Mouse (Mus musculus) thymus, postnatal 4 days (tissue): ENCODE measurements around the gene Zfp949.
"Not testable (repeated sequence)": the region's sequence is repeated elsewhere in the genome, so short reads cannot be mapped to it uniquely, and the experiment has no call there.

Source experiments
- DNase-seq: peaks from one replicate; pipeline ENCODE4 v3.0.0; 2021

Zfp949 gene

DNA sequence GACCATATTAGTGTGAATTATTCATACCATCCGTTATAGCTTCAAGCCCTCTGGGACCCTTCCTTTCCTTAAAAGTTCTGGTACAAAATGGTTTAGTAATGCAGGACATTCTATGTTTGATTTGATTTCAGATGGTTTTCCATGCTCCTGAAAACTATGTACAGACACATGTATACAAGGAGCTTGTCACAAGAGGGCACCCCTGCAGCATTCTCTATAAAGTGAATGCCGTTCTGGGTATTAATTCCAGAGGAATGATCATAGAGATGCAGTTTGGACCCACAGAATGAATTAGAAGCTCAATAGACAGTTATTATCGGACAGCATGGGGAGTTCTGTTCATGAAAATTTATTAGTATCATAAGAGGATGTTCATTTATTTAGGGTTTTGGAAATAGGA, 2.3 kb upstream of the Zfp949 start:
- DNase-seq = no peak

DNA sequence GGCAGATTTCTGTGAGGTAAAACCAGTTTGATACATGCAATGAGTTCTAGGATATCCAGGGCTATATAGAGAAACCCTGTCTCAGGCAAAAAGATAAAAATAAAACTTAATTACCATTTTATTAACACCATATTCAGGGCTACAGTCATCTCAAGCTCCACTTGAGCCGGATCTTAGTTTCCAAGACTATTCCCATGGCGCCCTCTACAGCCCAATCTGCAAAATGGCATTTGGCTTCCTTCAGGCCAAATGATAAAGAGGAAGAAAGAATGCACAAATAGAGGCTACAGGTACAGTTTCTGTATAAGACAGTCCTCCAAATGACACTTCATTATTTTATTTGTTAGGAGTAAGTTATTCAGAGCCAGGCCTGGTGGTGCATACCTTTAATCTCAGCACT, 1.7 kb upstream of the Zfp949 start:
- DNase-seq = peak; percentile 76

DNA sequence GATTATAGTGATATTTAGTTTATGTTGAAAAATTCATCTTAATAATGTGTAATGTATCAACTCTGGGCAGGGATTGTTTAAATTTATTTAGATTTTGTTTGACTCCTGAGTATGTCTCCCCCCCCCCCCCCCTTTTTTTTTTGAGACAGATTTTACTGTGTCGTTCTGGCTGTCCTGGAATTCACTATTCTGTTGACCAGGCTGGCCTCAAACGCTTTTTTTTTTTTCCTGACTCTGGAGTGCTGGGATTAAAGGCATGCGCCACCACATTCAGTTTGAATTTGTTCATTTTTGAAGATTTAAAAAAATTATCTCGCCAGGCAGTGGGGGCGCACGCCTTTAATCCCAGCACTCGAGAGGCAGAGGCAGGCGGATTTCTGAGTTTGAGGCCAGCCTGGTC, 1.2 kb upstream of the Zfp949 start:
- DNase-seq = no peak

DNA sequence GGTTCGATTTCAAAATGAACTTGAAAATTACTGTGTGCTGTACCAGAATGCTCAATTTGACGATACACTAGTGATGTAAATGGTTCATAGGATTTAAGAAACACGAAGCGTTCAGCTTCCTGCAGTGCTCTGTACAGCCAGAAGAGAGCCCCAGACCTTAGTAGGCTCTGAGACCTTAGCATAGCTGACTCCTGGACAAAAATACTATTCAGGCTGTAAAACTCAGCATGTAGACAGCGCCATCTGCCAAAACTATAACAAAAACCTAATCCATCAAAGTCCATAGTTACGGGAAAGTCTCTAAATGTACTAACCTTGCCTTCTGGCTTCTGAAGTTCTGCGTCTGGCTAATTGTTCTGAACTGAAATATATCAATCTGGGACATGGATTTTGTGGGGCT, 550 bp upstream of the Zfp949 start:
- DNase-seq = peak; percentile 49

DNA sequence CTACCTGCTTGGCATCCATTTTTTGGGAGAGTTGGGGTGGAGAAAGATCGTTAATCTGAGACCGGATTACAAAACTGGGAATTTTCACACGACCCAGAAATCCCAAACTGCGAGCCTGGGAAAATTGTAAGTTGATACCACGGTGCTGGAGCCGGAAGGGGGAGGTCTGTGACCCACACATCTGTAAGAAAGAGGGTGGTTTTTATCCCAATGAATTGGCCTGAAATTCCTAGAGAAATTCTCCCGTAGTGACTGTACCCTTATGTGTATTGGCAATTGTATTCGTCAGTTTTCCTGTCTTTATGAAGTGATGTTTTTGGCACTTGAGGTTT, 760 bp downstream of the Zfp949 start:
- no peak for DNase-seq

DNA sequence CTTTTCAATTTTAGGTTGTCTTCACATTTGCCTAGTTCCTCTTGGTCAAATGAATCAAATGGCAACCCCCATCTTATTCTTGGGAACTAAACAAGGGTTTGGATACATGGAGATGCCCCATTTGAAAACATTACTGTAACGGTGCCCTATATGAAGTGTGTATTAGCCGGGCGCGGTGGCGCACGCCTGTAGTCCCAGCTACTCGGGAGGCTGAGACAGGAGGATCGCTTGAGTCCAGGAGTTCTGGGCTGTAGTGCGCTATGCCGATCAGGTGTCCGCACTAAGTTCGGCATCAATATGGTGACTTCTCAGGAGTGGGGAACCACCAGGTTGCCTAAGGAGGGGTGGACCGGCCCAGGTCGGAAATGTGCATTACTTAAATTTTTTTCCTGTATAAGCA, 5.3 kb downstream of the Zfp949 start:
- no peak for DNase-seq

DNA sequence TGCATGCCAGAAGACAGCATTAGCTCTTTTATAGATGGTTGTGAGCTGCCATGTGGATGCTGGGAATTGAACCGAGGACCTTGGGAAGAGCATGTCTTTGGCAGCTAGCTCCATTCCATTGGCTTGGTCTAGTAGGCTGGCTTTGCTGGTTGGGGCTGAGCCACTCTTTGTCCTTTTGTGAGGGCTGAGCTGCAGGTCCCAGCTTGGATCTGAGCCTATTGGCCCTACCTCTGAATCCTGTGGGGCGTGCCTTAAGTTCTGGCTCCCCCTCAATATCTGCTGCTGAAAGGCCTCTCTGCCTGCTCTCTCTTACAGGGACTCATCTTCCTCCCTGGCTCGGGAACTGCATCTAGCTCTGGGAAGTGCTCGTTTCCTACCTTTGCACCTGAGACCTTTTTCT, 10.3 kb downstream of the Zfp949 start:
- no peak for DNase-seq

DNA sequence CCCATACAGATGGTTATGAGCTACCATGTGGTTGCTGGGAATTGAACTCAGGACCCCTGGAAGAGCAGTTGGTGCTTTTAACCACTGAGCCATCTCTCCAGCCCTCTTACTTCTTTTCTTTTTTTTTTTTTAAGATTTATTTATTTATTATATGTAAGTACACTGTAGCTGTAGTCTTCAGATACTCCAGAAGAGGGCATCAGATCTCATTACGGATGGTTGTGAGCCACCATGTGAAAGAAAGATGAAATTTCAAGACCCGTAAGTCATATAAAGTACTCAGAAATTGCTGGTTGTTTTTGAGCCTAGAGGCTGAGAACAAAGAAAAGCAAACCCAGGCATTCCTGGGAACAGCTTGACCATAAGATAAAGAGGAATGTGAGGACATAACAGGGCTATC, 13.7 kb downstream of the Zfp949 start:
- DNase-seq = not testable (repeated sequence)

DNA sequence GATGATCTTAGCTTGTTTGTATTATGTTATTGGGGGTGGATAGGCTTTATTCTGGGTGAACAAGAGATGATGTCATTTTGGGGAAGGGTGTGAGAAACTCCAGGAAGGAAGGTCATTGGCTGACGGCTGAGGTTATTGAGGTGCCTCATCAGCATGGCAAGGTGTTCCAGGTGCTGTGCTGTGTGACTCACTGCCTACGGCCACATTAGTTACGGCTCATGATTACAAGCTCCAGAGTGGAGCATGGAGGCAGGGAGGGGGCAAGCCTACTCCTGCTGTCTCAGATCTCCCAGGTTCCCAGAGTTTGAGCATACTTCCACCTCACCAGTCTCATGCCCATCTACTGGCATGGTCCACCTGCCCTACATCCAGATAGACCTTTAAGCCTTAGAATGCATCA, 22.7 kb downstream of the Zfp949 start:
- not testable (repeated sequence) for DNase-seq

DNA sequence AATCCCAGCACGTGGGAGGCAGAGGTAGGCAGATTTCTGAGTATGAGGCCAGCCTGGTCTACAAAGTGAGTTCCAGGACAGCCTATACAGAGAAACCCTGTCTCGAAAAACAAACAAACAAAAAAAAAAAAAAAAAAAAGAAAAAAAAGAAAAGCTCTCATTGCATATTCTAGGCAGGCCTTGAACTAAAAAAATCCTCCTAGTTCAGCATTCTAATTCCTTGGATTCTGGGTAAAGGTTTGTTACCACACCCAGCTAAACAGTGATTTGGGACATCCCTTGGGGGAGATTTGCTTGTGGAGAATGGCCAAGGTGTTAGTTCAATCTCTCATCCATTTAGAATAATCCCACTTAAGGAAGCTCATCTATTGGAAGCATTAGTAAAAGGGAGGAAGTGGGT, 32.8 kb downstream of the Zfp949 start, which contains the start of gene Trim43a:
Gene Trim43a, plus strand, starts transcription at position 301 of the 400 bp plus-strand sequence.
- not testable (repeated sequence) for DNase-seq

DNA sequence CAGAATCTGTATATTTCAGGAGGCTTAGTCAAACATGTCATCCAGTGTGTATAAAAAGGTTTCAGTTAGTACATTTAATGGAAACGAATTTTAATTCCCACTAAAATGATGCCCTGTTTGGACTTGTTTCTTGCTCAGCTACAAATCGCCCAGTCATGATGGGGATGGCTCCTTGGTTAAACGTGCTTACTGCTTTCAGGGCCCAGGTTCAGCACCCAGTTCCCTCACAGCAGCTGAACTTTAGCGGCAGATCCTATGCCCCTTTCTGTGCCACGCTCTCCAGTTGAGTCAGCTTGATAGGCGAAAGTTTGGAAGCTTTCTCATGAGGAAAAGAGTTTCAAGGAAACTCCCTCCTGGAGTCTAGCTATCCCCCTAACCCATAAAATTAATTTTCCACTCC, 45.9 kb downstream of the Zfp949 start:
- DNase-seq = not testable (repeated sequence)

DNA sequence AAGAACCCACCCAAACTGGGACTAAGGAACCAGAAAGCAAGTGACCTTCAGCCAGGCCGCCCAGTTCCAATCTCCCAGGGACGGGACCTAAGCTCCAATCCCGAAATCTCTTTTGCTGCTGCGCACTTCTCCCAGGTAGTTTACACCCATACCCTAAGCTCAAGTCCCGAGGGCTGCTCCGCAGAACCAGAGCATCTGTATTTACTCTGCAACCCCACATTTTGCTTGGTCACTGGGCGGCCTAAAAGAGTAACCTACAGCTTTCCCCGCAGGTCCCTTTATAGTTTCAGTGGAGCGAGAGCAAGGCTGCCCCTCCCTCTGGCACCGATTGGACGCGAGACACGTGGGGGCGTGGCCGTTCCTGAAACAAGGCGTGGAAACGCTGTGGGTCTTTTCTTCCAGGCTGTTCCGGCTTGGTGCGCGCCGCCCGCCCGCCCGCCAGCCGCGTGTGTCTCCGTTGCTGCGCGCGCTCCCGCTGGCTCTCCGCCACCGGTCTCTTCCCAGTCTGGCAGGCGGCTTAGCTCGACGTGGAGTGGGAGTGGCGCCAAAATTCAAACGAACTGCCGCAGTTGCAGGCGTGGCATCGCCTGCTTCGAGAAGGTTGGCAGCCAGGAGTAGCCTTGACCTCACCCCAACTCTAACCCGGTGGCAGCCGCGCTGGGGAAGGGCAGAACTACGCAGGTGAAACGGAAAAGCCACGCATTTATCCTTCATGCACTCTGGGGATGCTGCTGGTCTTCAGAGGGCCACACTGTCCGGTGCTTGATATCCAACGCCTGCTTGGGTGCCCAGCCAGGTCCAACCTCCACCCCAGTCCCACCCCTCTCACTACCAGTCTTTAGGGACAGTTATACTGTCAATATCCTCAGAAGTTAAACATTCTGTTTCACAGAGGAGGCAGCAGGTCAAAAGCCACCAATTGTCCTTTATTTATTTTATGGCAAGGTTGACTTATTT, 51.7 kb downstream of the Zfp949 start:
- peak; percentile 96 for DNase-seq
